Mouse (Mus musculus) liver, adult (tissue): ENCODE data around the gene Timm44.

Source experiments
- GATA4 ChIP-seq: IDR thresholded peaks from 2 replicates; pipeline ENCODE4 v1.6.1; 2014; ENCODE audit warnings: mild to moderate bottlenecking, low read length; ENCODE audit not compliant: insufficient replicate concordance

The Timm44 gene

DNA sequence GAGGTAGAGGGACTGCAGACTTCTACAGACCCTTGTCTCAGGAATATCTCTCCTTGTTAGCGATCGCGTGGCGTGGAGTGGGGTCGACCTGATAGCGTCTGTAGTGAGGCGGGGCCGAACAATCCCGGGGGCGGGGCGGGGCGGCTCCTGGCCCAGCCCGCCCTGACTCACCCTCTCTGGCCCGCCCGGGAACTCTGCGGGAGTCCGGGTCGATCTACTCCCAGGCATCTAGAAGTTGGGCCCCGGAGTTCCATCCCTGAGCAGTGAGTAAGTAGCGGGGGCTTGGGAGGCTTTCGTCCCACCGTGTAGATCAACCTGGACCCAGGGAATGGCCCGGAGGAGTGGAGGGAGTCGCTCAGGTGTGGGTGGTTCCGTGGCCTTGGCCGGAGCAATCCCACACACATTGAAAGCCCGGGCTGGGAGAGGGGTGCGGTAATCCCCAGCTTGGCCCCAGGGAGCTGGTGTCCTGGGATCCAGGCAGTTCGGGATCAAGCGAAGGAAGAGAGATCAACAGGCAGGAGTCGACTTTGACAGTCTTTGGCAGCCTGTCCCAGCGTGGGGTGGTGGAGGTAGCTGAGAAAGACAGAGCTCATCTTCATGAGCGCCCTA is 48.9 kb downstream of the Timm44 start, which contains the start of gene Lrrc8e:
Gene Lrrc8e, plus strand, starts transcription at position 89 of the 609 bp plus-strand sequence.
- TF ChIP-seq GATA4: no peak

DNA sequence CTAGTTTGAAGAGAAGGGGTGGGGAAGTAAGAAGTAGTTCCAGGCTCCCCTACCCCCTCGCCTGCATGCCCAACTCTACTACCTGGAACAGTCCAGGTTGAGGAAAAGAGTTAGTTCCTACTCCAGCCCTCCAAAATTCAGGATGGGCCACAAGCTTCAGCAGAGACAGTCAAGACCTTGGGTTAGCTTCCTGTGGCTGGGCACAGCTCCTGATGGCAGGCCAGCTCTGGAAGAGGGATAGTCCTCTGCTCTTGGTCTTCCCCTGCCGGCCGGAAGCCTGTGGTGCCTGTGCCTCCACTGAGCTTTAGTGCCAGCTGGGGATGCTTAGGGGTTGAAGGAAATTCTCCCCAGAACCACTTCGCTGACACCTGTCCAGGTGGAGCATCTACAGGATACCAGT is 49.4 kb downstream of the Timm44 start:
- TF ChIP-seq GATA4: no peak

DNA sequence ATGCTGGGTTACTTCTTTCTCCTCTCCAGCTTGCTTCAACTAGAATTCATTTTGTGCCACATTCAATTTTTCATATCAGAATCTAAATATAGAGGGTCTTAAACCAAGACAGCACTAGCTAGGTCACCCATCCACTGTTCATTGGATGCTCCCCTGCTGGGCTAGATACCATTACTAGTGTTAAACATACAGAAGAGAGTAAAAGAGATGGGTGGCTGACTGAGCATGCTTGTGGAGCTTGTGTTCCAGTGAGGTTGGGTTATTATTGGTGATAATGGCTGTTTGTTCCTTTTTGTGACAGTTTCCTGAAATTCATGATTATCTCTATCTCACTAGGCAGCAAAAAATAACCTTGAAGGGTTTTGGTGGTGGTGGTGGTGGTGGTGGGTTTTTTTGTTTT is 53.7 kb downstream of the Timm44 start:
- TF ChIP-seq GATA4: no peak

- TF ChIP-seq GATA4: no peak
Observed at GRCm38 (mm10) chr8:4219617-4220016, 56.1 kb downstream of the Timm44 start.

DNA sequence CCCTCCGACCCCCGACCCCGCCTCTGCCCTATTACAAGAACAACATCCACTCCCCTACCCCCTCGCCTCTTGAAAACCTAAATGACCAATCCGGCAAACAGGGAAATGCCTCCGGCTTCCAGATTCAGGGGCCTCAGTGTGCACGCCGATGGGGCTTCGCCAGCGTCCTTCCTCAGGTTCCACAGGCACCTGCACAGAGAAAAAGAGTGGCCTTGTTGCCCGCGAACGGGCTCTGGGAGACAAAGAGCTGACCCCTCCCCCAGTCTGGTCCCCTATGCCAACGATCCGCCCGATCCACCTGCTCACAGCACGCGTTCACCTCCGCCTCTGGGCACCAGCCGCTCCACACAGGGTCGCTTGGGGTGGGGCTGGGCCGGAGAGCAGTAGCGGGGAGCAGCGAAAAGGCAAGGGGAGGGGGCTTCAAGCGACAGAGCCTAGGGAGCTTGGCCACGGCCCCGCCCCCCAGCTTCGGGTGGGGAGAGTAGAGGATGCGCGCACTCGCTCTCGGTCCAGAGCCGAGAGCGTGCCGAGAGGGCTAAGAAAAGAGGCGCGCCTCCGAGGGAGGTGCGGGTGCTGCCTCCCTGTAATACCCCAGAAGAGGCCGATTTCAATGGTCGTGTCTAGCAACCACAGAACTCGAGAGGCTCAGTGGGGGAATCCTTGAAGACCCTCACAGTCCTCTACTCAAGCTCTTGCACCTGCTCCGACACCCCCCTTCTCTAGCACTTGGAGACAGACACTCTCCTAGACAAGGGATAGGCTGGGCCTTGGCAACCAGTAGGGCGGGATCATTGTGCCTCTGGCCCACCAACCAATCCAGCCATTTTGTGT is 58.7 kb downstream of the Timm44 start, which contains the start of gene Prr36:
Gene Prr36, minus strand, starts transcription at position 669 of the 831 bp plus-strand sequence.
- TF ChIP-seq GATA4: no peak

GRCm38 (mm10) chr8:4216296-4216695 is 59.4 kb downstream of the Timm44 start:
- TF ChIP-seq GATA4: no peak

- TF ChIP-seq GATA4: no peak
Observed at GRCm38 (mm10) chr8:4214006-4214980, 61.4 kb downstream of the Timm44 start.

DNA sequence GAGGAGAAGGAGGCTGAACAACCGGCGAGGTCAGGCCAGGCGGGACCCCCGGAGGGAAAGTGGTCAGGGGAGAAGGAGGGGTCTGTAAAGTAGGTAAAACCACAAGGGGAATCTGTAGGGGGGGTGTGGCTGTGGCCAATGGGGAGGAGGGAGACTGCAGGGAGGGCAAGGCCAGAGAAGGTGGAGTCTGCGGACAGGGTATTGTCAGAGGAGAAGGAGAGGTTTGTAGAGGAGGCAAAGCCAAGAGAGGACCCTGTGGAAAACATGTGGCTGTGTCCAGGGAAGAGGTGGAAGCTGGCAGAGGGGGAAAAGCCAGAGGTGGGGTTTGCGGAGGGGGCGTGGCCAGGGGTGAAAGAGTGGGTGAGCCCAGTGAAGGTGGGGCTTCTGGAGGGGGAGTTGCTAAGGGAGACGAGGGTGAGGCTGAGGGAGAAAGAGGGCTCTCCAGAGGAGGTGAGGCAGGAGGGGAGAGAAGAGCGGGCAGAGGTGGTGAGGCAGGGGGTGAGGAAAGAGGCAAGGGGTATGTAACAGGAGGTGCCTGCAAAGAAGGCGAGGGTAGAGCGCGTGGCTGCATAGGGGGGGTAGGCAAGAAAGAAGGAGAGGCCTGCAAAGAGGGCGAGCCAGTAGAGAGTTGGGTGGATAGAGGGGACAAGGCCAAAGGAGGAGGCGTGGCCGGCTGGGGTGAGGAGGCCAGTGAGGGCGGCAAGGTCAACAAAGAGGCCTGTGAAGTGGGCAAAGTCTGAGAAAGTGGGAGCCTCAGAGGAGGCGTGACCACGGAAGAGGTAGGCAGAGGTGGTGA is 62.3 kb downstream of the Timm44 start:
- TF ChIP-seq GATA4: no peak

DNA sequence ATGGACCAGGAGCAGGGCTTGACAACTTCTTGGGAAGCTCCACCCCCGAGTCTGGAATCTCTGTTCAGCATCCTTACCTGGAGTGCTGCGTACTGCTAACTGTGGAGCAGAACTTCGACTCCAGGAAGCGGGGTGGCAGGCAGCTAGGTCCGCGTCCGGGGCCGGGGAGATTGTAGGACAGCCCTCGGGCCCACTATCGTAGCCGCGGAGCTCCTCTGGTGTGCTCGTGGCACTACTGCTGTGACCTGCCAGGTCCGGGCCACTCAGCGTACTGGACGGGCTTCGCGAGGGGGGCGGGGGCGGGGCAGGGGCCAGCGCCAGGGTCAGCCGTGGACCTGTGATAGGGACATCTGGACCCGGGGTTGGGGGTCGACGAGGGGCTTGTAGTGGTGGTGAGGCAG is 62.9 kb downstream of the Timm44 start:
- TF ChIP-seq GATA4: no peak

GRCm38 (mm10) chr8:4211097-4211496 is 64.6 kb downstream of the Timm44 start:
- TF ChIP-seq GATA4: no peak
